Mouse (Mus musculus) adrenal gland, postnatal 36 days (tissue): ENCODE measurements around the gene Ddx39b. TPM values are rescaled to one million over a fixed set of nuclear protein-coding genes. Genes with fewer than 3 reads are reported as not detected.
A peak's percentile ranks its signal among the peaks of the same experiment; 100 is the strongest.
"Not testable (repeated sequence)": the region's sequence is repeated elsewhere in the genome, so short reads cannot be mapped to it uniquely, and the experiment has no call there.

ENCODE experiments used
- DNase-seq, 2 experiments: peaks; one replicate each; pipeline ENCODE4 v3.0.0; 2021; ENCODE audit warnings: mixed read lengths in 1 of 2
- total RNA-seq, 2 experiments: library from RNA; stranded (reverse); gene quantifications; 2 replicates each; pipeline ENCODE4 v1.2.3; 2021

Ddx39b gene
- total RNA-seq, 2 experiments from 2014 or later = 199 to 225 TPM

DNA sequence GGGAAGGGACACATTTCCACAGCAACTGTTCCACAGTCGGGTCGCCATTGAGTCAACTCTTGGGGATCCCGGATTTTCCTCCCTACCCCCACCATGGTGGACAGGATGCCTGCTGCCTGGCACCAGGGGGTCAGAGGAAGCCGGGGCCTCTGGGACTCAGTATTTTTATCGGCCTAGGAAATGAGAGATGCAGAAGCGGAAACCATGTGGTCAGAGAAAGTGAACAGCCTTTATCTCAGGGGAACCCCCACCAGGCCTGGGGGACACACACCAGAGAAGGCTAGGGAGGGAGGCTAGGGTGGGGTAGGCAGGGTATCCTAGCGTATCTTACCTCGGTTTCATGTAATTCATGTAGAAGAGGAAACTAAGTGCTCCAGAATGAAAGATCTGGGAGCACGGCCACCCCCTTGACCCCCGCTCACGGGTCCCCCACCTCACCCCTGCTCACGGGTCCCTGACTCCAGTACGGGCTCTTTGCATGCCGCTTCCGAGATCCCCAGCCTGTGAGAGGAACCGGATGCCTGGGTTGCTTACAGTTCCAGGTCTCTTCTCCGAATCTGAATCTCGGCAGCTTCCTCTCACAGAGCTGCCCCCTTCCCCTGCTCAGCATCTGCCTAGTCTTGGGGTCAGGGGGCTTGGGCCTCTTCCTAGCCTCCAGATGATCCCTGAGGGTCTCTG, 22.9 kb upstream of the Ddx39b start:
- DNase-seq = peak; percentile 48 to 62

DNA sequence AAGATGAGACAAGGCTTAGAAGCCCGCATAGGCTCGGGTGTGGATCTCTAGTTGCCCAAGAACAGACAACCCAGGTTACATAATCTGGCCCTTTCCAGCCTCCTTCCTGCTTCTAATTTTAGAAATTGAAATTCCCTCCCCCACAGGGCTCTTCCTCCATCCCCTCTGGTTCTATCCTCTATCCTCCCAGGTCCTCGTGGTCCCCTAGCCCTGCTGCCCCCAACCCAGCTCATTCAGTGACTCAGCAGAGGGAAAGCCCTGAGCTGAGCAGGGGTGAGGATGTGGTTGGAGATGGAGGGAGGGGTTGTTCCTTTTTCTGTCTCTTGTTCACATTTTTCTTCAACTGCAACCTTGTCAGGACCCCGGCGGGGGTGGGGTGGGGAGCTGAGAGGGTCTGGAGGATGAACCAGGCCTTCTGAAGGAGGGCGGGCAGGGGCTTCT, 21.9 kb upstream of the Ddx39b start:
- DNase-seq = no peak

DNA sequence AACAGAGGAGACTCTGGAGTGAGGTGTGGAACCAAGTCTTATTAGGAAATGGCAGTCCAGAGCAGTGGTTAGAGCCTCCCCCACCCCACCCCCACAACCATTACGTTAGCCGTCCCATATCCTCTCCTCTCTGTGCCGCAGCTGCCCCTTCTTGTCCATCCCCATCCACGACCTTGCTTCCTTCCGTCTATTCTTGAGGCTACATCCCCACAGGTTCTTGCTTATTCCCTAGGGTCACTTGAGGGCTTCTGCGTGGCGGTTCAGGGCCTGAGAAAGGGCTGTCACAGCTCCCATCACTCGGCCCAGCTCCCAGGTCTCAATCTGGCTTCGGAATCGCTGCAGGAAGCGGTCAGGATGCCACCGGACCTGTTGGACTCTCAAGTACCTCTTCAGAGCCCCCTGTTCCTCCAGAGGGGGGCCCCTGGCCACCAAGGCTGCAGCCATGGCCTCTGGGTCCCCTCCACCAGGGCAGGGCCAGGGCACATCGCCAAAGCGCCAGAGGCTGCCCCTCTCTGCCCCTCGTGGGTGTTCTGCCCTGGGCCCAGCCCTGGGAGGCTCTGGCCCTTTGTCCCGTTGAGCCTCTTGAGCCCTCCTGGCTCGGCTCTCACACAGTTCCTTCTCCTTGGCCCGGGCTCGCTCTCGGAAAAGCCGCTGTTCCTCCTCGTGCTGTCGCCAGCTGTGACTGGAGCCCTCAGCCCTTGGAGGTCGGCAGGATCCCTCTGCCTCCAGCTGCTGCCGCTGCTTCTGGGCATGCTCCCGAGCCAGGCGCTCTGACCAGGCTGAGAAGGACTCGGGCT, 21.2 kb upstream of the Ddx39b start, which contains the start of gene Gm16181:
Gene Gm16181 (plus strand): TSS at position 679 of the 797 bp plus-strand sequence.
- no peak for DNase-seq

DNA sequence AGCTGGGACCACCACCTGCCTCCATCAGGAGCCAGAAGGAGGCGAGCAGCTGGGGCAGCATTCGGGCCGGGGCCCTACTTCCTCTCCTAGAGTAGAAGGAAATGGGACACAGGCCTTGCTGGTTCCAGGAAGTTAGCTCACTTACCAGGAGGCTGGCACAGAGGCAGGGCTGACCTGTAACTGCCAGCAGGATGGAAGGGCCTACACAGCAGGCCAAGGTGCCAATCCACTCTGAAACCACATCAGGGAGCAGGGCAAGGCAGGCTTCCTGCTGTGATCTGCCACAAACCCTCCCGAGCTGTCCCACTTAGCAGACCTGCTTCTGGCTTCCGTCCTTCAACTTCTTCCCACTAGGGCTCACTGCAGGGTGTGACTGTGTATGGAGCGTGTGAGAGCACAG, 19.2 kb upstream of the Ddx39b start:
- no peak for DNase-seq

DNA sequence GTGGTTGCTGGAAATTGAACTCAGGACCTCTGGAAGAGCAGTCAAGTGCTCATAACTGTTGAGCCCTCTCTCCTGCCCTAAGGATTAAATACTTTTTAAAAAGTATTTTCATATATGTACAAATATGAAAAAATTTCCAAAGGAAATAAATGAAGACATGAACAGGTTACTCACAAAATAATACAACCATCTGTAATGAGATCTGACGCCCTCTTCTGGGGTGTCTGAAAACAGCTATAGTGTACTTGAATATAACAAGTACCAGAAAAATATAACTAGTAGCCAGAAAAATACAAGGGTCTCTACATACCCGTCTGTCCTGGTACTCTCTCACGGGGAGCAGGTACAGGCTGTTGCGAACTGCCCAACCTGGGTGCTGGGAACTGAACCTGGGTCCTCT, 16.9 kb upstream of the Ddx39b start:
- no peak for DNase-seq

DNA sequence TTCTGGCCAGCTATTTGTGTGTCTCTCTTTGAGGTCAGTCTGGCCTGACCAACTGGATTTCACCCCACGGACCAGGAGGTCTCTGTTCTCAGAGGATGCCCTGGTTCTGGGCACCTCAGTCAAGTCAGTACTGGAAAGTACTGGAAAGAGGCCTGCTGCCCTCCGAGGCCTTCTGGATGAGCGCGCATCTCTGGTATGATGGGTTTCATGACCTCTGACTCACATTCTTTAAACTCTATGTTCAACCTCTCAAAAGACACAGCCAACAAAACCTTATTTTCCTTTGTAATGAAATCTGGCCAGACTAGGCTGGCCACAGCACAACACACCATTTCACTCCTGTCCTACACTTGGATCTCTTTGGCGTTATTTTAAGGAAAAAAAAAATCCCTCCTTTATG, 16.1 kb upstream of the Ddx39b start:
- no peak for DNase-seq

DNA sequence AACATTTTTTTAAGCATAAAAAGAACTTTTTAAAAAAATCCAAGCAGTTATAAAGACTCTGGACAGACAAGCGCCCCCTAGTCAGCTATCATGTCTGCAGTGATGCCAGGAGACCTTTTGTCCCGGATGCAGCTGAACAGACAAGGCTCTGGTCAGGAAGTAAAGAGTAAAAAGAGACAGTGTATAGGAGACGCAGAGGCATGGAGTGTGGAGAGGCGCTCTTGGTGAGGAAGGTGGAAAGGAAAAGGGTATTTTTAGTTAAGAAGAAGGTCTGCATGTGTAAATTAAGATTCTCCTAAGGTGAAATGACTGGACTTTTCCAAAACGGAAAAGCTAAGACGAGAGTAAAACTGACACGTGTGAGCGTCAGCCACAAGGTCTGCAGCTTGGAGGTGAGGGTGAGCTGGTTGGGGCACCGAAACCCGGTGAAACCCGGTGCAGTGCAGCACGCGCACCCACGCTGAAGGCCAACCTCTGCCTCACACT, 14.9 kb upstream of the Ddx39b start:
- no peak for DNase-seq

DNA sequence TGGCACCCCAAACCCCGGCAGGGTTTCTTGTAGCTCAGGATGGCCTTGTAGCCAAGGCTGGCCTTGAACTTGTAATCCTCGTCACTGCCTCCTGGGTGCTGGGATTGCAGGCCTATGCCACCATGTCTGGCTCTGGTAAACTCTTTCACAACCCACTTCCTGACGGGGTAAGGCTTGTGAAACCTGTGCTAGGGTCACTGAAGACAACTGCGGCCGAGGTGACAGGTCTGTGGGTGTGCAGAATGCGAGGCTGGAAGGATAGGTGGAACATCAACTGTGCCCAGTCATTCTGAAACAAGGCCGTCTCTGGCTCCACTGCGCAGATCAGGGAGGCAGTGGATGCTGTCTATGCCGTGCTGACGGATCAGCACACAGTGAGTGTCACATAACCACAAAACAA, 10.5 kb upstream of the Ddx39b start:
- DNase-seq = peak in 1 of 2 experiments; percentile 44

DNA sequence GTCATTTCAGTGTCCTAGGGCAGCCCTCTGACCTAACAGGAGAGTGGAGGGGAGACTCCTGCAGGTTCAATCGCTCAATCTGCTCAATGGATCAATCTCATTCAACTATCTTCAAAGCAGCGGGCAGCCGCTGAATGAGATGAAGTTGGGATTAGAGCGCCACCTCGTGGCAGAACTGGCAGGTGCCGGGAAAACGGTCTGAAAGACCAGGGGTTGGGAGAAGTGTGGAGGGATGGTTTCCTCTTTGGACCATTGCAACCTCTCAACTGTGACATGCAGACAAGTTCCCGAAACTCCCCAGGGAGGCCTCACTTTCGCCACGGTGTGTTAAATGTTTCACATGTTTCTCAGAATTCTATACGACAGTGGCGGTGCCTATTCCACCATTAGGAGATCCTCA, 9.5 kb upstream of the Ddx39b start:
- peak; percentile 87 to 89 for DNase-seq

DNA sequence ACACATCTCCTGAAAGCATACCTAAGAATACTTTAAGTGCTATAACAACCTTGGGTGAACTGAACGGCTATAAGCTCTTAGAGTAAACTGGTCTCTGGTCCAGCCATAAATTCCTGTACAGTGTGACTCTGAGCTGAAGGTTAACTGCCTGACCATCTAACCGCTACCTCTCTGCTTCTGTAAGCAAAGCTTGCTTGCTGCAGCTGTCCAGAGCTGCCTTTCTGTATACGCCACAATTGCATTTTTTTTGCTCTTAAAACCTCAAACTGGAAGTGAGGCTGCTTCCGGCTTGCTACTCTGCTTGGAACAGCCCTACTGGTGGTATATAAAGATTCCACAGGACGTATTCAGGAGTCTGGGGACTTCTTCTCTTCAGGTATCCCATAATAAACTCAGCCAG, 8.9 kb upstream of the Ddx39b start:
- no peak for DNase-seq

DNA sequence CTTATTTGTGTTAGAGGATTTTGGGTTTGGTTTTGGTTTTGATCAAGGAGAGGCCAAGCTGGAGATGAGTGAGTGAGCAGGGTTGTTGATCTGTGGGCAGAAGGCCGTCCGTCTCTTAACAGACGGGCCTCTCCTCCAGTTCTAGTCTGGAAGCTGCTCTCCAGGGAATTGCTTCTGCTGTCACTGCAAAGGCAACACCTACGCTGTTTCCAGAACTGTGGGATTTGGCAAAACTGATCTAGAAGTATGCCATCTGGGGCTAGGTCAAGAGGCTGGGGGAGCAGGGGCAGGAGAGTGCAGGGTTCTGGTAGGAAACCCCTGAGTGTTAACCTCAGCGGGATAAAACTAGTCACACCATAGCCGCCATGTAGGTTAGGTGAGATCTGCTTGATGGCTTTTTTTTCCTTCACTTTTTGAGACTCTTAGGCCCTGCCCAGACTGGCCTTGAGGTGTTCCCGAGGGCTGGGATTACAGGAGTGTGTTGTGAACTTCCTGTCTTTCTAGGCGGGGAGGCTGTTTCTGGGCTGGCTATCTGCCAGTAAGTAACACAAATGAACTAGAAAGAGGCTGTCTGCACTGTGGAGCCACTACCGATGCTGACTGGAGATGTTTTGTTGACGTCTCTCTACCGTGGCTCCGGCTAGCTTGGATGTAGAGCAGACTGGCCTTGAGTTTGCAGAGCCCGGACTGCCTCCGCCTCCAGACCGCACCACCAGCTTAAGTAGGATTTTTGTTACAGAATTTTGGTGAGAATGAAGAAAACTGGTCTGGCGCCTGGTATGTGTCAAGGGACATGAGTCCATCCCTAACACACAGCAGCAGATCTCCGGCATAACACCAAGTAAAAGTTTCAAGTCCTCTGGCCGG, 8.2 kb upstream of the Ddx39b start, which contains the start of gene Atp6v1g2:
Gene Atp6v1g2 (plus strand): TSS at position 547 of the 867 bp plus-strand sequence.
- DNase-seq = peak; percentile 43

DNA sequence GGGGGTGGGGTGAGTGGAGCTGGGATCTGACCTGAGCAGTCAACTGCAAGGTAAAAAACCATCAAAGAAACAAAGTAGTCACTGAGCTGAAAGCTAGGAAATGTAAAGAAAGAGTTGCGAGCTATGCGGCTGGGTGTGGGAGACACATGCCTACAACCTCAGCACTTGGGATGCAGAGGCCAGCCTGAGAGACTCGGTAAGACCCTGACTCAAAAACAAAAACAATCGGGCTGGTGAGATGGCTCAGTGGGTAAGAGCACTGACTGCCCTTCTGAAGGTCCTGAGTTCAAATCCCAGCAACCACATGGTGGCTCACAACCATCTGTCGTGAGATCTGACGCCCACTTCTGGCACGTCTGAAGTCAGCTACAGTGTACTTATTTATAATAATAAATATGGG, 7.5 kb upstream of the Ddx39b start:
- not testable (repeated sequence) for DNase-seq

DNA sequence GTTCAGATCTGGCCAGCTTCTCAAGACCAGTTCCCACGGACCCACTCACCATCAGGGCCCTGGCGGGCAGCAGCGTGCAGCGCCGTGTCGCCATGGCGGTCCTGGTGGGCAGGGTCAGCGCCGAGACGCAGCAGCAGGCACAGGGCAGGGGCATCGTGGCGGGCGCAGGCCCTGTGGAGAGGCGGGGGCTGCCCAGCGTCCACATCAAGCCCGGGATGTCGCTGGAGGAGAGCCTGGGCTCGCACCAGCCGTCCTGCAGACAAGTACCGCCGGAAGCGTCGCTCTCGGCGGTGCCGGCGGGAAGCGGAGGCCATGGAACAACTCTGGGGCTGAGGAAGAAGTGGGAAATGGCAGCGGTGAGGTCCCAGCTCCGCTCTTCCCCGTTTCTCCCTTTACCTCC, 6.6 kb upstream of the Ddx39b start:
- peak; percentile 59 to 69 for DNase-seq

DNA sequence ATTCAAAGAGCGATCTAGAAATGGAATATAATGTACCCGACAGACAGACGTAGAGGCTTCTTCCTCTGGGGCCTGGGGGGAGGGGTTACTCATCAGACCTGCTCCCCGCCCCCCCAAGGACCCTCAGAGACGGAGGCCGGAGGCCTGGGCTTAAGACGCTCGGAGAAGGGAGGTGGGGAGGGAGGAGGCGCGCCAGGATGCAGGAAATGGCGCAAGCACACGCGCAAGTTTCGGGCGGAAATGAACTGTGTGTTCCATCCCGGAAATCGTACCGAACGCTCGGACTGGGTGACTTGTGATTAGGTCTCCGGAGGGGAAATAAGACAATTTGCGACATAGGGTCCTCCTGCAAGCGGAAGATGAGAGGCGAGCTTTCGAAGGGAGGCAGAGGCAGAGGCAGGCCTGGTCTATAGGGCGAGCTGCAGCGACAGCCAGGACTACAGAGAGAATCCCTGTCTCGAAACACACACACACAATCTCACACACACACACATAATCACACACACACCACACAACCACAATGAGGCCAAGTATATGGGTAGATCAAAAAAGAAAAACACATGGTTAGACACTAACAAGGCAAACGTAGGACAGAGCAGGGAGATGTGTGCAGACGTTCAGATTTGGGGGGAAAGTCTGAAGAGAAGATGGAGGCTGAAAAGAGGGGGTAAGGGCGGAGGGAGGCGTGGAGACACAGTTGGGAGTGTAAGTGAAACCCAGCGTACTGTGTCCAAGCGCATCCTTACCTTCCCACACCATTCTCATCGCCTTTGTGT, 5.7 kb upstream of the Ddx39b start, which contains the start of gene Nfkbil1:
Gene Nfkbil1 (minus strand): TSS at position 179 of the 776 bp plus-strand sequence.
- DNase-seq = peak; percentile 91 to 92

DNA sequence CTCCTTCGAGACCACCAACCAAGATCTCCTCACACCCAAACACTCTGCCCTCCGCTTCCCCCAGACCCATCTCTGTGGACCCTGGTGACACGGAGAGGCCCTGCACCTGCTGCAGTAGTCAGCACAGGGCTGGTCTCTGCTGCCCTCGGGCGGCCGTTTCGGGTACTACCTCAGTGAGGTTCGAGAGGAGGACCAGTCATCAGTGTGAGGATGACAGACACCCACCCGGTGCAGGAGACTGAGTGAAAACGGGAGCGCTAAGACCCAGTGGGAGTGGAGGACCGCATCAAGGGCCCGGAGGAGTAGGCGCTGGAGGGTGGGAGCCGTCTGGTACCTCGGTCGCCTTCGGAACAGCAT, 5.2 kb upstream of the Ddx39b start:
- DNase-seq = peak; percentile 97 to 98

DNA sequence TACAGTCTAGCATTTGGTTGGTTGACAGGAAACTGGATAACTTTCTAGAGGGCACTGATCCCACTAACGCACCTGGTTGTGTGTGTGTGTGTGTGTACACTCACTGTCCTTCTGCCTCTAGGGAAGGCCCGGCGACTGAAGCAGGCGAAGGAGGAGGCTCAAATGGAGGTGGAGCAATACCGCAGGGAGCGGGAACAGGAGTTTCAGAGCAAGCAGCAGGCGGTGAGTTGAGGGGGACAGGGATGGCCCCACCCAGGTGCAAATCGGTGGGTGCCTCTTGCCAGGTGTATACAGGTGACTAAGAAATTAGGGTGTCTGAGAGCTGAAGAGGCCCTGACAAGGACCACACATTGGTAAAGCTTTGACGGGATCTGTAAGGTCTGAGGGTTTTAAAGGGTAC, 4.5 kb upstream of the Ddx39b start:
- no peak for DNase-seq

DNA sequence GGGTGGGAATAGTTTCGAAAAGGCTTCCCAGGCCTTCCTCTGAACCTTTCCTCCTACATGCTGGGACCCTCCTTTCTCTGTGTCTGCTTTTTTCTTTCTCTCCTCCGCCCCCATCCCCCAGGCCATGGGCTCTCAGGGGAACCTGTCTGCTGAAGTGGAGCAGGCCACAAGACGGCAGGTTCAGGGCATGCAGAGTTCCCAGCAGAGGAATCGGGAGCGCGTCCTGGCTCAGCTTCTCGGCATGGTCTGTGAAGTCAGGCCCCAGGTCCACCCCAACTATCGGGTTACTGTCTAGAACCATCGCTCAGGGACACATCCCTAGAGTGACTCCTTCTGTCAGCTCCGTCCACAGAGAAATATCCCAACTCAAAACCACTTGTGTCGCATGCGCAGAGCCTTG, 4.0 kb upstream of the Ddx39b start:
- no peak for DNase-seq

DNA sequence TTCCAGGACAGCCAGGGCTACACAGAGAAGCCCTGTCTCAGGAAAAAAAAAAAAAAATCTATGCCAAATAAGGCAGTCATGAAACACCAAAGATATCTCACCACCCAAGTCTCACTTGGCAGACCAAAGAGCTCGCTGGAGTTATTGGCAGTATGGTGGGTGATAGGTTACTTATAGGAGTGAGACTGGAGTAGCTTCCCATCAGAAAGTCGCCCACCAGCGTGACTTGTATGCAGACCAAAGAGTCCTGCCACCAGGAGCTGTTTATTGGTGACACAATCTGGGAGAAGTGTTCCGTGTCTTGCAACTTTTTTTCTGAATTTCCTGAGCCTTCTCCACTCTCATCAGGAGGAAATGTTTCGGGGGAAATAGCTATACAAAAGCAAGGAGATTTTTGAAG, 1.8 kb upstream of the Ddx39b start:
- no peak for DNase-seq

DNA sequence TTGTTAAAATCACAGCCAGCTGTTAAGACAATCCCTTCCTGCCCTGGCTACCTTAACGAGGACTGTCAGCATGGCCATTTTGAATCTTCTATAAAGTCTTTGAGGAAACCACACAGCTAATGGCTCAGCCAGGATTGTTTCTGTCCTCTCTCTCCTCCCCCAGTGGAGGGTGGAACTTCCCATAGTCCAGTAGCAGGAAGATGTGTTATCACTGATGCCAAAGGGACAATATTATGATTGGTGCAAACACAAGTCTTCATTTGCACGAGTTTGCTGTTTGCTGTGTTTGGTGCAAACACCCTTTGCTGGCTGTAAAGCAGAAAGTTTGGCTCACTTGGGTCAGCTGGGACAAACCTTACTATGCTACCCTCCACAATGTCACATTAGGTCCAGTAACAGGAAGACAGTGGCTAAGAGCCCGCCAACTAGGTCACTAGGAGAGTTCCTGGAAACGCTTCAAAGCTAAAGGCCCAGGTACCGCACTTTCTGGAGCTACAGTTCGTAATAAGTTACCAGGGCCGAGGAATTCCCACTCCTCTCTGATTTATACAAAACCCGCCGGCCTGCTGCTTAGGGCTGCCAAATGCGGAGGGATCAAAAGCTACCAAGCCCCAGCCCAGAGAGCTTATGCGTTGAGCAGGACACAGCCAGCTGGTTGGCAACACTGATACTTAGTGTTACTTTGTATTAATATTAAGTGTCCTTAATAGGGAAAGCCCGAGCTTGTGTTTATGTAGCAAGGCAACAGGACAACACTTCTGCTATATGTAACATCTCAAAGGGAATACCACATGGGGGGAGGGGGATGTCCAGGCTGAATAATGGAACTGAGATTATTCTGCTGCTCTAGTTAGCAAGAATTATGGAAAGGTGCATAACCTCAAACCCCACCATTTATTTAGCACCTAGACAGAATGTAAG, 902 bp upstream of the Ddx39b start:
- no peak for DNase-seq
